Mouse (Mus musculus): ENCODE data around the gene Cd44. TPM values are rescaled to one million over a fixed set of nuclear protein-coding genes. Genes with fewer than 3 reads are reported as not detected.

The Cd44 gene
- polyA plus RNA-seq, 1 experiment from 2014 or later = 7.0 TPM

- 66% methylated on average over 3 of the region's 3 CpGs for WGBS
- H3K9ac ChIP-seq = no peak overlapping the region
- H3K9me3 ChIP-seq = no peaks in the 10 kb centered on the region
- H3K4me1 ChIP-seq (replicated peaks) = no peaks in the 10 kb centered on the region
- H3K27me3 ChIP-seq = no peaks in the 10 kb centered on the region
- no peak overlapping the region for H3K4me3 ChIP-seq
- H3K4me2 ChIP-seq = no peak overlapping the region
- ATAC-seq (ENCODE audit: low read depth) = no peak
- no peaks in the 10 kb centered on the region for H3K36me3 ChIP-seq
- H3K27ac ChIP-seq (replicated peaks) = no peak overlapping the region
Observed at GRCm38 (mm10) chr2:102912469-102912868, 11.0 kb upstream of the Cd44 start.

GRCm38 (mm10) chr2:102909403-102909802 lies 7.9 kb upstream of the Cd44 start:
- Histone ChIP-seq H3K27ac (replicated peaks) (no peak overlapping the region), H3K27me3 (no peaks in the 10 kb centered on the region), H3K4me3 (no peak overlapping the region), H3K4me1 (replicated peaks) (no peaks in the 10 kb centered on the region), H3K9me3 (no peaks in the 10 kb centered on the region), H3K36me3 (no peaks in the 10 kb centered on the region), H3K9ac (no peak overlapping the region), H3K4me2 (no peak overlapping the region)
- no peak for ATAC-seq (ENCODE audit: low read depth)
- WGBS = 84% methylated on average over 1 of the region's 1 CpGs

GRCm38 (mm10) chr2:102905604-102906003 lies 4.1 kb upstream of the Cd44 start:
- 90% methylated on average over 3 of the region's 3 CpGs for WGBS
- Histone ChIP-seq H3K4me1 (replicated peaks) (peaks cover 11% of the 10 kb centered on the region), H3K36me3 (no peaks in the 10 kb centered on the region), H3K27me3 (peaks cover 17% of the 10 kb centered on the region), H3K9me3 (no peaks in the 10 kb centered on the region), H3K4me3 (no peak overlapping the region), H3K9ac (no peak overlapping the region), H3K27ac (replicated peaks) (no peak overlapping the region), H3K4me2 (no peak overlapping the region)
- no peak for ATAC-seq (ENCODE audit: low read depth)

- peak overlapping the region; percentile 34 for H3K4me3 ChIP-seq
Observed at GRCm38 (mm10) chr2:102901828-102902223, 361 bp upstream of the Cd44 start.

GRCm38 (mm10) chr2:102900230-102900721 lies 1.2 kb downstream of the Cd44 start:
- Histone ChIP-seq H3K4me2 (peak overlapping the region; percentile 63), H3K27me3 (peaks cover 30% of the 10 kb centered on the region), H3K27ac (replicated peaks) (no peak overlapping the region), H3K9me3 (no peaks in the 10 kb centered on the region), H3K4me1 (replicated peaks) (peaks cover 11% of the 10 kb centered on the region), H3K9ac (no peak overlapping the region), H3K36me3 (no peaks in the 10 kb centered on the region), H3K4me3 (peak overlapping the region; percentile 34; the same call in 1 of the 2 replicates)
- ATAC-seq (ENCODE audit: low read depth) = no peak
- 63% methylated on average over 7 of the region's 7 CpGs for WGBS

More at GRCm38 (mm10) chr2:102901828-102902223, 361 bp upstream of the Cd44 start:
- ATAC-seq (ENCODE audit: low read depth) = no peak
- 24% methylated on average over 3 of the region's 3 CpGs for WGBS
- no peaks in the 10 kb centered on the region for H3K9me3 ChIP-seq
- H3K27ac ChIP-seq (replicated peaks) = no peak overlapping the region
- 0 out of 2 replicates have a peak overlapping the region, but pooled peaks have one; percentile 54 for H3K9ac ChIP-seq
- peak overlapping the region; percentile 63 for H3K4me2 ChIP-seq
- H3K27me3 ChIP-seq = peaks cover 30% of the 10 kb centered on the region
- H3K36me3 ChIP-seq = no peaks in the 10 kb centered on the region
- H3K4me1 ChIP-seq (replicated peaks) = peaks cover 11% of the 10 kb centered on the region

GRCm38 (mm10) chr2:102899238-102899637 lies 2.2 kb downstream of the Cd44 start:
- Histone ChIP-seq H3K9me3 (no peaks in the 10 kb centered on the region), H3K4me1 (replicated peaks) (peaks cover 11% of the 10 kb centered on the region), H3K4me2 (no peak overlapping the region), H3K9ac (no peak overlapping the region), H3K36me3 (no peaks in the 10 kb centered on the region), H3K27me3 (peaks cover 30% of the 10 kb centered on the region), H3K27ac (replicated peaks) (no peak overlapping the region), H3K4me3 (no peak overlapping the region)
- no peak for ATAC-seq (ENCODE audit: low read depth)
- 75% methylated on average over 3 of the region's 3 CpGs for WGBS

GRCm38 (mm10) chr2:102898585-102898984 lies 2.9 kb downstream of the Cd44 start:
- H3K4me3 ChIP-seq = no peak overlapping the region
- WGBS = 85% methylated on average over 3 of the region's 3 CpGs
- H3K4me2 ChIP-seq = no peak overlapping the region
- H3K36me3 ChIP-seq = no peaks in the 10 kb centered on the region
- peaks cover 11% of the 10 kb centered on the region for H3K4me1 ChIP-seq (replicated peaks)
- no peak overlapping the region for H3K27ac ChIP-seq (replicated peaks)
- no peak for ATAC-seq (ENCODE audit: low read depth)
- H3K9ac ChIP-seq = no peak overlapping the region
- H3K27me3 ChIP-seq = peaks cover 30% of the 10 kb centered on the region
- no peaks in the 10 kb centered on the region for H3K9me3 ChIP-seq

- ATAC-seq (ENCODE audit: low read depth) = no peak
- Histone ChIP-seq H3K9me3 (no peaks in the 10 kb centered on the region), H3K27ac (replicated peaks) (no peak overlapping the region), H3K4me1 (replicated peaks) (peaks cover 5% of the 10 kb centered on the region), H3K9ac (no peak overlapping the region), H3K27me3 (peaks cover 19% of the 10 kb centered on the region), H3K4me2 (no peak overlapping the region), H3K36me3 (no peaks in the 10 kb centered on the region), H3K4me3 (no peak overlapping the region)
- 88% methylated on average over 8 of the region's 8 CpGs for WGBS
Observed at GRCm38 (mm10) chr2:102896154-102896553, 5.3 kb downstream of the Cd44 start.

GRCm38 (mm10) chr2:102895197-102895596 lies 6.3 kb downstream of the Cd44 start:
- no peak overlapping the region for H3K27ac ChIP-seq (replicated peaks)
- H3K9ac ChIP-seq = no peak overlapping the region
- no peak overlapping the region for H3K4me2 ChIP-seq
- H3K27me3 ChIP-seq = peaks cover 9% of the 10 kb centered on the region
- no peak overlapping the region for H3K4me3 ChIP-seq
- H3K4me1 ChIP-seq (replicated peaks) = no peaks in the 10 kb centered on the region
- no peaks in the 10 kb centered on the region for H3K9me3 ChIP-seq
- no peaks in the 10 kb centered on the region for H3K36me3 ChIP-seq
- WGBS = 80% methylated on average over 1 of the region's 1 CpGs
- ATAC-seq (ENCODE audit: low read depth) = no peak

- ATAC-seq (ENCODE audit: low read depth) = no peak
- no peaks in the 10 kb centered on the region for H3K9me3 ChIP-seq
- WGBS = 79% methylated on average over 4 of the region's 4 CpGs
Observed at GRCm38 (mm10) chr2:102894785-102895184, 6.7 kb downstream of the Cd44 start.

GRCm38 (mm10) chr2:102888688-102889225 lies 12.7 kb downstream of the Cd44 start:
- WGBS = 25% methylated on average over 3 of the region's 3 CpGs
- Histone ChIP-seq H3K27me3 (no peaks in the 10 kb centered on the region), H3K4me1 (replicated peaks) (no peaks in the 10 kb centered on the region), H3K27ac (replicated peaks) (no peak overlapping the region), H3K4me2 (no peak overlapping the region), H3K4me3 (no peak overlapping the region), H3K9me3 (no peaks in the 10 kb centered on the region), H3K9ac (no peak overlapping the region), H3K36me3 (no peaks in the 10 kb centered on the region)
- no peak for ATAC-seq (ENCODE audit: low read depth)

More at GRCm38 (mm10) chr2:102894785-102895184, 6.7 kb downstream of the Cd44 start:
- H3K9ac ChIP-seq = no peak overlapping the region
- H3K4me1 ChIP-seq (replicated peaks) = no peaks in the 10 kb centered on the region
- no peak overlapping the region for H3K4me3 ChIP-seq
- H3K27ac ChIP-seq (replicated peaks) = no peak overlapping the region
- H3K36me3 ChIP-seq = no peaks in the 10 kb centered on the region
- no peak overlapping the region for H3K4me2 ChIP-seq
- peaks cover 6% of the 10 kb centered on the region; the same call in 1 of the 2 replicates for H3K27me3 ChIP-seq

GRCm38 (mm10) chr2:102887137-102887536 lies 14.3 kb downstream of the Cd44 start:
- 91% methylated on average over 1 of the region's 1 CpGs for WGBS
- Histone ChIP-seq H3K4me2 (no peak overlapping the region), H3K9ac (no peak overlapping the region), H3K27ac (replicated peaks) (no peak overlapping the region), H3K4me3 (no peak overlapping the region), H3K4me1 (replicated peaks) (peaks cover 5% of the 10 kb centered on the region; the same call in 1 of the 2 replicates), H3K9me3 (no peaks in the 10 kb centered on the region), H3K27me3 (no peaks in the 10 kb centered on the region), H3K36me3 (no peaks in the 10 kb centered on the region)
- no peak for ATAC-seq (ENCODE audit: low read depth)

All from neural tube, embryonic 13.5 days (tissue).